Mouse (Mus musculus): ENCODE measurements around the gene Gm9918. TPM values are rescaled to one million over a fixed set of nuclear protein-coding genes. Genes with fewer than 3 reads are reported as not detected.

The Gm9918 gene
- total and polyA plus RNA-seq, 3 experiments = 0.44 TPM; not detected in 2

DNA sequence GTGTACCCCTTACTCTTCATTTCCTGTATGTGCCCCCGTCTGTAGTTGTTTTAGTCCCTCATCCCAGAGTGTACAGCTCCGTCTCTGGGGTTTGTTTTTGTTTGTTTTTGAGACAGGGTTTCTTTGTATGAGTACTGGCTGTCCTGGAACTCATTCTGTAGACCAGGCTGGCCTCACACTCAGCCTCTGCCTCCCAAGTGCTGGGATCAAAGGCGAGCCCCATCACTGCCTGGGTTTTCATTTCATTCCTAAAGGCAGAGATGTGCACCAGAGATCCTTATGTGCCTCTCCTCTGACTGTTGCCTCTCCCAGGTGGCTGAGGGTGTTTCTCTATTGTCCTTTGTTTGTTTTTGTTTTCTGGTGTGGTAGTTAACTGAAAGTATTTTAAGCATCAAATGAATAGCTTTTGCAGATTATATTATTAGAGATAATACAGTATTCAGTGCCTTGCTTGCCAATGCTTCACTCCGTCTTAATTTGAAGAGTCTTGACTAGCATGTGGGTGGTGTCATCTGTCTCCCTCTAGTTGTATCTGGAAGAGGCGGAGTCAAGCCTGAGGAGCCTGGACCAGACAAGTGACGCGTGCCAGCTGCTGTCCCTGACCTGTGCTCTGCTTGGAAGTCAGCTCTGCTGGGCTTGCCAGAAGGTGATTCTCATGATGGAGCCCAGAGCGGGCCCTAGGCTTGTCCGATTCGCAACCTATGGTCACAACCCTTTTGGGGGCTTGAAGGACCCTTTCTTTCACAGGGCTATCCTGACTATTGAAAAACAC lies 39.9 kb downstream of the Gm9918 start:
- no peak for DNase-seq (ENCODE audit: low spot score)
- TF ChIP-seq GATA2 (IDR thresholded peaks at IDR 0.05; ENCODE audit: borderline replicate concordance, low read depth, low read length) (no peak), GATA1 (IDR thresholded peaks at IDR 0.05; ENCODE audit: borderline replicate concordance, low read length) (no peak), TAL1 (conservative IDR thresholded peaks at IDR 0.05; ENCODE audit: low read depth, low read length) (no peak), POLR2AphosphoS5 (IDR thresholded peaks at IDR 0.05; ENCODE audit: insufficient replicate concordance, low read depth, low read length) (no peak), CTCF (IDR thresholded peaks at IDR 0.05; ENCODE audit: low read depth, low read length) (no peak)
- Histone ChIP-seq H3K4me1 (ENCODE audit: insufficient read depth, low read depth, low read length) (peaks cover 16% of the 10 kb centered on the region), H3K27me3 (ENCODE audit: insufficient read depth, low read length) (no peaks in the 10 kb centered on the region), H3K36me3 (replicated peaks) (peaks cover 93% of the 10 kb centered on the region), H3K9me3 (replicated peaks) (no peaks in the 10 kb centered on the region), H3K4me3 (ENCODE audit: low read depth, low read length) (no peak overlapping the region)
- ATAC-seq (ENCODE audit: extremely low read depth, insufficient number of reproducible peaks, low FRiP score, poor library complexity, severe bottlenecking) = no peak

DNA sequence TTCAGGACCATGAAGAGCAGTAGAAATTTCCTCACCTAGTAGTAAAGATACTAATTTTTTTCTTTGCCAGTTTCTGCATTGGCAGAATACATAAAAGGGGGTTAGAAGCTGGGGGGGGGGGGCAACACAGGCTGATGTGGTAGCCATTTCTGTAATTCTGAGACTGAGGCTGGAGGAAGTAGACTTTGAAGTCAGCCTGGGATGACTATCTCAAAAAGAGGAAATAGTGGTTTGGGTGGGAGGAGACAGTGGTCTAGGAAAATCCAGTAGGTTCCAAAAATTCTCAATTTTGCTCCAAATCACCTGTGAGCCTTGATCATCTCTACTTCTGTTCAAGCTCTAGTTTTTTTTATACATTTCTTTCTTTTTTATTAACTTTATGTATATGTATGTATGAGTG lies 41.1 kb downstream of the Gm9918 start:
- Histone ChIP-seq H3K4me3 (ENCODE audit: low read depth, low read length) (no peak overlapping the region), H3K9me3 (replicated peaks) (no peaks in the 10 kb centered on the region), H3K36me3 (replicated peaks) (peaks cover 93% of the 10 kb centered on the region), H3K27me3 (ENCODE audit: insufficient read depth, low read length) (no peaks in the 10 kb centered on the region), H3K4me1 (ENCODE audit: insufficient read depth, low read depth, low read length) (peaks cover 21% of the 10 kb centered on the region)
- peak; percentile 57 for DNase-seq (ENCODE audit: low spot score)
- no peak for TF ChIP-seq CTCF (IDR thresholded peaks at IDR 0.05; ENCODE audit: low read depth, low read length)
- TF ChIP-seq TAL1 (conservative IDR thresholded peaks at IDR 0.05; ENCODE audit: low read depth, low read length) = no peak
- TF ChIP-seq GATA1 (IDR thresholded peaks at IDR 0.05; ENCODE audit: borderline replicate concordance, low read length) = no peak
- TF ChIP-seq GATA2 (IDR thresholded peaks at IDR 0.05; ENCODE audit: borderline replicate concordance, low read depth, low read length) = no peak
- no peak for TF ChIP-seq POLR2AphosphoS5 (IDR thresholded peaks at IDR 0.05; ENCODE audit: insufficient replicate concordance, low read depth, low read length)
- no peak for ATAC-seq (ENCODE audit: extremely low read depth, insufficient number of reproducible peaks, low FRiP score, poor library complexity, severe bottlenecking)

DNA sequence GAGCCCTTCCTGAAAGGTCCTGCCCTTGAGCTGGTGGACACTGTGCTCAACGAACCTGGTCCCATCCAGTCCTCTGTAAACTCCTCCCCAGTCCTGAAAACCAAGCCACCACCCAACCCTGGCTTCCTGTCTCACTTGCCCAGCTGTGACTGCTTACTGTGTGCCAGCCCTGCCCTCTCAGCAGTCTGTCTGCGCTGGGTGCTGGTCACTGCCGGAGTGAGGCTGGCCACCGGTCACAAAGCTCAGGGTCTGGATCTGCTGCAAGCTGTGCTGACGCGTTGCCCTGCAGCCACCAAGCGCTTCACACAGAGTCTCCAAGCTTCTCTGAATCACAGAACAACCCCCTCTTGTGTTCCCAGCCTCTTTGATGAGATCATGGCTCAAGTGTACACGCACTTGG lies 44.9 kb downstream of the Gm9918 start:
- TF ChIP-seq CTCF (IDR thresholded peaks at IDR 0.05; ENCODE audit: low read depth, low read length) = no peak
- TF ChIP-seq TAL1 (conservative IDR thresholded peaks at IDR 0.05; ENCODE audit: low read depth, low read length) = no peak
- TF ChIP-seq GATA1 (IDR thresholded peaks at IDR 0.05; ENCODE audit: borderline replicate concordance, low read length) = no peak
- no peak for TF ChIP-seq POLR2AphosphoS5 (IDR thresholded peaks at IDR 0.05; ENCODE audit: insufficient replicate concordance, low read depth, low read length)
- TF ChIP-seq GATA2 (IDR thresholded peaks at IDR 0.05; ENCODE audit: borderline replicate concordance, low read depth, low read length) = no peak
- H3K27me3 ChIP-seq (ENCODE audit: insufficient read depth, low read length) = no peaks in the 10 kb centered on the region
- no peak for ATAC-seq (ENCODE audit: extremely low read depth, insufficient number of reproducible peaks, low FRiP score, poor library complexity, severe bottlenecking)

DNA sequence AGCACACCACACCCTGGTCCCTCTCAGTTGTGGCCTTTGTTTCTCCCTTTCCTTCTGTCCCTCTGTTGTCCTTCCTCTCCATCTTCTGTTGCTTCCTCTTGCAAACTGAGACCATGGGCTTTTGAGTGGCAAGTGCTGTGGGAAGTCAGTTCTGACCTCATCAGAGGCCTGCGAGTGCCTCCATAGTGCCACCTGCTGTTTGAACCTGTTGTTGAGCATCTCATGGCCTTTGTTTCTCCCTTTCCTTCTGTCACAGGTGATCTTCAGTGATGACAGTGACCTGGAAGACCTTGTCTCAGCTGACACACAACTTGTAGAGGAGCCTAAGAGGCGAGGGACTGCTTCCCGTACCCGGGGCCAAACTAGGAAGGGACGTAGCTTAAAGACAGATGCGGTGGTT lies 45.9 kb downstream of the Gm9918 start:
- DNase-seq (ENCODE audit: low spot score) (no peak), ATAC-seq (ENCODE audit: extremely low read depth, insufficient number of reproducible peaks, low FRiP score, poor library complexity, severe bottlenecking) (no peak)
- H3K36me3 ChIP-seq (replicated peaks) = peaks cover 91% of the 10 kb centered on the region
- no peaks in the 10 kb centered on the region for H3K27me3 ChIP-seq (ENCODE audit: insufficient read depth, low read length)
- H3K9me3 ChIP-seq (replicated peaks) = no peaks in the 10 kb centered on the region
- no peak overlapping the region for H3K4me3 ChIP-seq (ENCODE audit: low read depth, low read length)
- TF ChIP-seq CTCF (IDR thresholded peaks at IDR 0.05; ENCODE audit: low read depth, low read length) (peak; percentile 46), TAL1 (conservative IDR thresholded peaks at IDR 0.05; ENCODE audit: low read depth, low read length) (no peak)
- H3K4me1 ChIP-seq (ENCODE audit: insufficient read depth, low read depth, low read length) = peaks cover 10% of the 10 kb centered on the region

More for the DNA sequence above, 44.9 kb downstream of the Gm9918 start:
- H3K4me1 ChIP-seq (ENCODE audit: insufficient read depth, low read depth, low read length) = peaks cover 18% of the 10 kb centered on the region
- peaks cover 90% of the 10 kb centered on the region for H3K36me3 ChIP-seq (replicated peaks)
- no peak overlapping the region for H3K4me3 ChIP-seq (ENCODE audit: low read depth, low read length)
- DNase-seq (ENCODE audit: low spot score) = no peak
- H3K9me3 ChIP-seq (replicated peaks) = no peaks in the 10 kb centered on the region

Other genes with a start within 250 kb of the Gm9918 start
Only the 20 nearest of the 23 such genes appear.
- 196 and 223 TPM in 2 replicates for gene Eif4b, start 196.8 kb upstream of the Gm9918 start, total RNA-seq (2014; fragmentation: Nextera tagmentation)
- 409 and 435 TPM in 2 replicates for gene Eif4b, start 196.8 kb upstream of the Gm9918 start, total RNA-seq (2017)
- gene Eif4b, start 196.8 kb upstream of the Gm9918 start, polyA plus RNA-seq (2012) = 353 and 439 TPM in 2 replicates
- 3.8 TPM in 1 of 2 replicates, not detected in the other for gene Tns2, start 170.2 kb upstream of the Gm9918 start, total RNA-seq (2014; fragmentation: Nextera tagmentation)
- gene Tns2, start 170.2 kb upstream of the Gm9918 start, total RNA-seq (2017) = 0.41 and 2.3 TPM in 2 replicates
- gene Tns2, start 170.2 kb upstream of the Gm9918 start, polyA plus RNA-seq (2012) = 0.55 and 0.63 TPM in 2 replicates
- gene Spryd3, start 134.3 kb upstream of the Gm9918 start, total RNA-seq (2014; fragmentation: Nextera tagmentation) = 5.3 and 7.1 TPM in 2 replicates
- 12.1 and 12.3 TPM in 2 replicates for gene Spryd3, start 134.3 kb upstream of the Gm9918 start, total RNA-seq (2017)
- gene Spryd3, start 134.3 kb upstream of the Gm9918 start, polyA plus RNA-seq (2012) = 12.7 and 14.9 TPM in 2 replicates
- gene Igfbp6, start 126.2 kb upstream of the Gm9918 start, total RNA-seq (2014; fragmentation: Nextera tagmentation) = 0.68 TPM in 1 of 2 replicates, not detected in the other
- gene Igfbp6, start 126.2 kb upstream of the Gm9918 start, total RNA-seq (2017) = 1.3 and 1.9 TPM in 2 replicates
- gene Igfbp6, start 126.2 kb upstream of the Gm9918 start, polyA plus RNA-seq (2012) = 0.21 and 0.30 TPM in 2 replicates
- 7.4 and 8.1 TPM in 2 replicates for gene Soat2, start 120.0 kb upstream of the Gm9918 start, total RNA-seq (2014; fragmentation: Nextera tagmentation)
- gene Soat2, start 120.0 kb upstream of the Gm9918 start, total RNA-seq (2017) = 3.1 and 3.3 TPM in 2 replicates
- 0.64 and 1.1 TPM in 2 replicates for gene Soat2, start 120.0 kb upstream of the Gm9918 start, polyA plus RNA-seq (2012)
- 42.5 and 64.5 TPM in 2 replicates for gene Zfp740, start 67.3 kb upstream of the Gm9918 start, total RNA-seq (2014; fragmentation: Nextera tagmentation)
- gene Zfp740, start 67.3 kb upstream of the Gm9918 start, total RNA-seq (2017) = 34.8 and 35.3 TPM in 2 replicates
- gene Zfp740, start 67.3 kb upstream of the Gm9918 start, polyA plus RNA-seq (2012) = 12.9 and 18.2 TPM in 2 replicates
- gene Csad, start 65.8 kb upstream of the Gm9918 start, total RNA-seq (2014; fragmentation: Nextera tagmentation) = 2.1 and 11.9 TPM in 2 replicates
- 4.2 and 4.9 TPM in 2 replicates for gene Csad, start 65.8 kb upstream of the Gm9918 start, total RNA-seq (2017)
- 3.1 and 4.2 TPM in 2 replicates for gene Csad, start 65.8 kb upstream of the Gm9918 start, polyA plus RNA-seq (2012)
- 23.7 and 26.6 TPM in 2 replicates for gene Itgb7, start 38.6 kb upstream of the Gm9918 start, total RNA-seq (2014; fragmentation: Nextera tagmentation)
- gene Itgb7, start 38.6 kb upstream of the Gm9918 start, total RNA-seq (2017) = 80.9 and 83.5 TPM in 2 replicates
- gene Itgb7, start 38.6 kb upstream of the Gm9918 start, polyA plus RNA-seq (2012) = 22.1 and 27.2 TPM in 2 replicates
- 2.6 and 3.4 TPM in 2 replicates for gene Rarg, start 13.0 kb upstream of the Gm9918 start, total RNA-seq (2014; fragmentation: Nextera tagmentation)
- 1.0 and 1.9 TPM in 2 replicates for gene Rarg, start 13.0 kb upstream of the Gm9918 start, total RNA-seq (2017)
- gene Rarg, start 13.0 kb upstream of the Gm9918 start, polyA plus RNA-seq (2012) = 1.8 and 2.2 TPM in 2 replicates
- gene Mfsd5, start 8.9 kb downstream of the Gm9918 start, total RNA-seq (2014; fragmentation: Nextera tagmentation) = 24.5 and 25.8 TPM in 2 replicates
- gene Mfsd5, start 8.9 kb downstream of the Gm9918 start, total RNA-seq (2017) = 31.1 and 37.2 TPM in 2 replicates
- 66.2 and 75.3 TPM in 2 replicates for gene Mfsd5, start 8.9 kb downstream of the Gm9918 start, polyA plus RNA-seq (2012)
- 91.0 and 145 TPM in 2 replicates for gene Espl1, start 25.7 kb downstream of the Gm9918 start, total RNA-seq (2014; fragmentation: Nextera tagmentation)
- gene Espl1, start 25.7 kb downstream of the Gm9918 start, total RNA-seq (2017) = 15.8 and 23.8 TPM in 2 replicates
- 33.1 and 35.5 TPM in 2 replicates for gene Espl1, start 25.7 kb downstream of the Gm9918 start, polyA plus RNA-seq (2012)
- gene Pfdn5, start 55.6 kb downstream of the Gm9918 start, total RNA-seq (2014; fragmentation: Nextera tagmentation) = 113 and 119 TPM in 2 replicates
- 271 and 276 TPM in 2 replicates for gene Pfdn5, start 55.6 kb downstream of the Gm9918 start, total RNA-seq (2017)
- gene Pfdn5, start 55.6 kb downstream of the Gm9918 start, polyA plus RNA-seq (2012) = 13.6 and 23.0 TPM in 2 replicates
- gene Myg1, start 61.1 kb downstream of the Gm9918 start, total RNA-seq (2014; fragmentation: Nextera tagmentation) = 37.5 and 45.9 TPM in 2 replicates
- gene Myg1, start 61.1 kb downstream of the Gm9918 start, total RNA-seq (2017) = 30.1 and 35.2 TPM in 2 replicates
- gene Myg1, start 61.1 kb downstream of the Gm9918 start, polyA plus RNA-seq (2012) = 72.6 and 87.5 TPM in 2 replicates
- gene Aaas, start 80.2 kb downstream of the Gm9918 start, total RNA-seq (2014; fragmentation: Nextera tagmentation) = 187 and 217 TPM in 2 replicates
- gene Aaas, start 80.2 kb downstream of the Gm9918 start, total RNA-seq (2017) = 110 and 126 TPM in 2 replicates
- gene Aaas, start 80.2 kb downstream of the Gm9918 start, polyA plus RNA-seq (2012) = 199 and 288 TPM in 2 replicates
- not detected in 2 replicates for gene Sp7, start 96.6 kb downstream of the Gm9918 start, total RNA-seq (2014; fragmentation: Nextera tagmentation)
- gene Sp7, start 96.6 kb downstream of the Gm9918 start, total RNA-seq (2017) = 0.06 and 0.16 TPM in 2 replicates
- gene Sp7, start 96.6 kb downstream of the Gm9918 start, polyA plus RNA-seq (2012) = not detected in 2 replicates
- gene Sp1, start 135.6 kb downstream of the Gm9918 start, total RNA-seq (2014; fragmentation: Nextera tagmentation) = 92.4 and 93.8 TPM in 2 replicates
- gene Sp1, start 135.6 kb downstream of the Gm9918 start, total RNA-seq (2017) = 42.3 and 50.5 TPM in 2 replicates
- 16.4 and 35.8 TPM in 2 replicates for gene Sp1, start 135.6 kb downstream of the Gm9918 start, polyA plus RNA-seq (2012)
- gene Amhr2, start 174.8 kb downstream of the Gm9918 start, total RNA-seq (2014; fragmentation: Nextera tagmentation) = not detected in 2 replicates
- not detected in 2 replicates for gene Amhr2, start 174.8 kb downstream of the Gm9918 start, total RNA-seq (2017)
- not detected in 2 replicates for gene Amhr2, start 174.8 kb downstream of the Gm9918 start, polyA plus RNA-seq (2012)
- gene Prr13, start 188.5 kb downstream of the Gm9918 start, total RNA-seq (2014; fragmentation: Nextera tagmentation) = 78.6 and 94.0 TPM in 2 replicates
- 84.1 and 86.0 TPM in 2 replicates for gene Prr13, start 188.5 kb downstream of the Gm9918 start, total RNA-seq (2017)
- 122 and 254 TPM in 2 replicates for gene Prr13, start 188.5 kb downstream of the Gm9918 start, polyA plus RNA-seq (2012)
- gene Pcbp2, start 200.0 kb downstream of the Gm9918 start, total RNA-seq (2014; fragmentation: Nextera tagmentation) = 1,640 and 1,748 TPM in 2 replicates
- 202 and 214 TPM in 2 replicates for gene Pcbp2, start 200.0 kb downstream of the Gm9918 start, total RNA-seq (2017)
- 660 and 876 TPM in 2 replicates for gene Pcbp2, start 200.0 kb downstream of the Gm9918 start, polyA plus RNA-seq (2012)
- 28.7 TPM in 1 of 2 replicates, not detected in the other for gene Gm10337, start 233.2 kb downstream of the Gm9918 start, total RNA-seq (2014; fragmentation: Nextera tagmentation)
- not detected in 2 replicates for gene Gm10337, start 233.2 kb downstream of the Gm9918 start, total RNA-seq (2017)
- not detected in 2 replicates for gene Gm10337, start 233.2 kb downstream of the Gm9918 start, polyA plus RNA-seq (2012)